Mouse (Mus musculus): ENCODE results near the gene Rai1. TPM values are rescaled to one million over a fixed set of nuclear protein-coding genes. Genes with fewer than 3 reads are reported as not detected.

The Rai1 gene
- total RNA-seq, 2 experiments from 2014 or later = 61.9 to 68.5 TPM

GRCm38 (mm10) chr11:60225874-60226273 lies 121.1 kb downstream of the Rai1 start:
- intact Hi-C loops (cut with DNase I) = no loop called here
- DNase-seq (ENCODE audit: extremely low spot score in 1 of 2, low spot score in 2 of 2) = no peak

DNA sequence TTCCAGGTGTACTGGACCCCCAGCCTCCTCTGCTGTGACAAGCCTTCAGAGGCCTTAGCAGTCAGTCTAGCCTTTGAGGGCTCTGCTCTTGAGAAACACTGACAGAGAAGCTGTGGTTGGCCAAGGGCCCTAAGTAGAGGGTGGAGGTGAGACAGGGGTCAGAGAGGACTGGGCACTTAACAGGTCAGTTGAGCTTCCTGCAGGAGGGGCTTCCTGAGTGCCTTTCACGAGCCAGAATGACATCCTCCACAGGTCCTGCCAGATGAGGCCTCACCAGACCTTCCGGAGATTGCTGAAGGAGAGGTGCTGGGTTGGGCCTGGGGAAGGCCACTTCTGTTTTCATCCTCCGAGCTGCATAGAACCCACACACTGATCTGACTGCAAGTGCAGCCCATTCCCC lies 123.7 kb downstream of the Rai1 start:
- no peak for DNase-seq (ENCODE audit: extremely low spot score in 1 of 2, low spot score in 2 of 2)
- intact Hi-C loops (cut with DNase I) = no loop called here

- intact Hi-C loops (cut with DNase I) = no loop called here
- no peak for DNase-seq (ENCODE audit: extremely low spot score in 1 of 2, low spot score in 2 of 2)
These were observed 125.0 kb downstream of the Rai1 start for GRCm38 (mm10) chr11:60229821-60230220.

DNA sequence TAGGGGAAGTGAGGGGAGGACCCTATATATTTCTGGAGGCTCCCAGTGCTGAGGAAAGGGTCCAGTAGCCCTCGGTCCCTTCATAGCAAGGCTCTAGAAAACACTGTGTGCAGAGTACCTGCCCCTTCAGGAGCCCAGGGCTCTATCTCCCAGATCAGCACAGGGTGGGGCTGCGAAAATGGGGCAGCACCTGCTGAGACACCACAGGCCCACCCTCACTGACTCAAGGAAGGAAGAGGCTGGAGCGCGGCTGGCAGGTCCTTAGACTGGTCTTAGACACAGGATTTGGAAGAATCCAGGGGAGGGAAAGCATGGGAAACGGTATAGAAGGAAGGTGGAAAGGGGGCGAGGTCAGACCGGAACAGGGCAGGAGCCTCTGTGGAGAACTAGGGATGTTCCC lies 125.7 kb downstream of the Rai1 start:
- intact Hi-C loops (cut with DNase I) = no loop called here
- no peak for DNase-seq (ENCODE audit: extremely low spot score in 1 of 2, low spot score in 2 of 2)

DNA sequence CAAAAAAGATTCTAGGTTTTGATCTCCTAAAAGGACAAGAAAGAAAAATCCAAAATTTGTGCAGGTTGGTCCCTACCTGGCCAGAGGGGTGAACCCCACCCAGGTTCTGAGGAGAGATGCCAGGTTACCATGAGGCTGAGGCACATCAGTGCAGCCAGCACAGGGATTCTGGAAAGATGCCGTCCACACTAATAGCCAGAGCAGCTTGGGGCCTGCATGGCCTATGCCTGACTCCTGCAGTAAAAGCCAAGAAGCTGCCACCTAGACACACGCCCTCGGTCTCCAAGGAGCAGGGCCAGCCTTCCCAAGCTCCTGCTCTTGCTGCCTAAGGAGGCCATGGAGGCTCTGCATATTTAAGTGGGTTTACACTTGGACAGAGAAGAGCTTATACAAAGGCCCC lies 126.5 kb downstream of the Rai1 start:
- no peak for DNase-seq (ENCODE audit: extremely low spot score in 1 of 2, low spot score in 2 of 2)
- intact Hi-C loops (cut with DNase I) = no loop called here

DNA sequence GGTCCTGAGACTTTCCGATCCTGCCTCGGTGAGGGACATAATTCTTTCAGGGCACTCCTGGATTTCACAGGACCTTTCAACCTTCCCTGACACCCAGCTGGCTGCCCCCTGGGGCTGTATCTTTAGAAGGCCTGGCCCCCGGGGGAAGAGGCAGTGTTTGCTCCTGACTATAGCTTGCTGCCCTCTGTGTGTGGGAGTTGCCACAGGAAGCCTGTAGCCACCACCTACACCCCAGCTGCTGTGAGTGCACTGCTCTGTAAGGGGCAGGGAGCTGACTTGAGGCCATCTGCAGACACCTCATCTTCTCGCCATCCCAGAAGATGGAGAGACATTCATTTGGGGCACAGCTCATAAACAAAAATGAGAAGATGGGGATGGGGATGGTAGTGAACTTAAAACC lies 127.1 kb downstream of the Rai1 start:
- intact Hi-C loops (cut with DNase I) = no loop called here
- no peak for DNase-seq (ENCODE audit: extremely low spot score in 1 of 2, low spot score in 2 of 2)

DNA sequence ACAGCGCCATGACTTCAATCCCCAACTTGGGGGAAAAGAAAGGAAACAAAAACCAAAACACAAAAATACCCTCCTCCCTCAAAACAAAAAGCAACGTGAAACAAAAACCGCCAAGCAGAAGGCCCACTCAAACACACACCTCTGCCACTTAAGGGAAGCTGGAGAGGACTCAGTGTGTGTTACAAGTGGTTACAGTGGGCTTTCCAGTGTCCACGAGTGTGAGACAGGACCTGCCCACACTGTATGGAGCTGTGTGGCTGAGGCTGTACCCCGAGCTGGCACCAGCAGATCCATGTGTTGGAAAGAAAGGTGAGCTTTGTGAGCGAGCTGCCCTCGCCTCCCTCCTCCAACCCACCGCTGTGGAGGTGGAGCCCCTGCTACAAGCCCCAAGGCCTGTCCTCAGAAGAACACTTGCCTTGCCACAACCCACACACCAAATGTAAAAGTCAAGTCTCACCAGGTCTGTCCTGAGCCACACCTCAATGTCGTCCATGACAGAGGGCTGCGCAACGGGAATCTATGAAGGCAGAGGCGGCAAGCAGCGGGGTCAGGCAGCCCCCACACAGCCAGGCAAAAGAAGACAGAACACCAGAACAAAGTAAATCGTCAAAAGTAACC lies 127.7 kb downstream of the Rai1 start:
- DNase-seq (ENCODE audit: extremely low spot score in 1 of 2, low spot score in 2 of 2) = no peak
- intact Hi-C loops (cut with DNase I) = no loop called here

- DNase-seq (ENCODE audit: extremely low spot score in 1 of 2, low spot score in 2 of 2) = peak in 1 of 2 experiments; percentile 50
These were observed 128.4 kb downstream of the Rai1 start for GRCm38 (mm10) chr11:60233235-60233634.

DNA sequence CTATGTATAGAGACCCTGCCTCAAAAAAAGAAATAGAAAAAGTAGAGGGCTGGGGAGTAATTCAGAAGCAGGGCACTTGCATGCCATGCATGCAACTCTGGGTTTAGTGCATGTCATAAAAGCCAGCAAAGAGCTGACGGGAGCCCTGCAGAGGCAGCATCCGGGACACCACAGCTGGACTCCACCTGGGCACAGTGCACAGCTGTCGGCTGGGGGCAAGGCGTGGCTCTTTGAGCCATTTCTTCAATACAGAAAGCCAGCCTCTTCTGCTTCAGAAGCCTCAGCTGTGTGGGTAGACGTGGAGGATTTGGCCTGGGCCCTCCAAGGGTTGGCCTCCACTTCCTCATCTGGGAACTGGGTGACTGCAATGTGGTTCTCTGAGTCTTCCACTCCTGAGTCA lies 130.5 kb downstream of the Rai1 start:
- DNase-seq (ENCODE audit: extremely low spot score in 1 of 2, low spot score in 2 of 2) = no peak
- intact Hi-C loops (cut with DNase I) = no loop called here

More at GRCm38 (mm10) chr11:60233235-60233634, 128.4 kb downstream of the Rai1 start:
- intact Hi-C loops (cut with DNase I) = no loop called here

DNA sequence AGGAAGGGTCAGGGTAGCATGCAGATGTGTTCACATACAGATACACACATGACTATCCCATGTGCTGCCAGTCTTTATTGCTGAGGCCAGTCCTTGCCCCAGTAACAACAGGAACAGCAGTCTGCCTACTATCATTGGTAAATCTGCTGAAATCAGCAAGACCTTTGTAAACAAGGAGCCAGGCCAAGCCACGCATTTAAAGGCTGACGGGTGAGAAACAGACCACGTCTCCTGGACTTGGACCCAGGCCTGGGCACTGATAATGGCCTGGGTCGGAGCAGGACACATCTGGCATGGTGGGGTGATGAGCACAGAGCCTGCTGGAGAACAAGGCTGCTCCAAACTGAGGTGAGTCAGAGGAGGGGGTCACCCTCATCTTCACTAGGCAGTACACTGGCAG lies 135.7 kb downstream of the Rai1 start:
- intact Hi-C loops (cut with DNase I) = no loop called here
- DNase-seq (ENCODE audit: extremely low spot score in 1 of 2, low spot score in 2 of 2) = no peak

- DNase-seq (ENCODE audit: extremely low spot score in 1 of 2, low spot score in 2 of 2) = no peak
- intact Hi-C loops (cut with DNase I) = no loop called here
These were observed 139.8 kb downstream of the Rai1 start for GRCm38 (mm10) chr11:60244503-60245143.

DNA sequence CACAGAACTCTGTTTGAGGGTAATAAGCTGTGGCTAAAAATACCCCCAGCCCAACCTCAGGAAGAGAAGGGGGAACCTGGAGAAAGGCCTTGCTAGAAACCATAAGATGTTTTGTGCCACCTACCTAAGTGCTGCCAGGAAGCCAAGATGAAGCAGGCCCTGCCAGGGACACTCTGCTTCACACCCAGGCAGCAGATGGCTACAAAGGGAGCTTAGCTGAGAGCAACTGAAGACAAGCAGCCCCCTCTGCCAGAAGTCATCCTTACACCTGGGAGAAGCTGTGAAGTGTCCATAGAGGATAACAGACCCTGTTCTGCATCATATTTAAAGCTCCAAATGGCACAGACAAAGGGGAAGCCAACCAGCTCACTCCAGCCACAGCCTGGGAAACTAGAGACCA lies 141.3 kb downstream of the Rai1 start:
- intact Hi-C loops (cut with DNase I) = no loop called here
- DNase-seq (ENCODE audit: extremely low spot score in 1 of 2, low spot score in 2 of 2) = no peak

DNA sequence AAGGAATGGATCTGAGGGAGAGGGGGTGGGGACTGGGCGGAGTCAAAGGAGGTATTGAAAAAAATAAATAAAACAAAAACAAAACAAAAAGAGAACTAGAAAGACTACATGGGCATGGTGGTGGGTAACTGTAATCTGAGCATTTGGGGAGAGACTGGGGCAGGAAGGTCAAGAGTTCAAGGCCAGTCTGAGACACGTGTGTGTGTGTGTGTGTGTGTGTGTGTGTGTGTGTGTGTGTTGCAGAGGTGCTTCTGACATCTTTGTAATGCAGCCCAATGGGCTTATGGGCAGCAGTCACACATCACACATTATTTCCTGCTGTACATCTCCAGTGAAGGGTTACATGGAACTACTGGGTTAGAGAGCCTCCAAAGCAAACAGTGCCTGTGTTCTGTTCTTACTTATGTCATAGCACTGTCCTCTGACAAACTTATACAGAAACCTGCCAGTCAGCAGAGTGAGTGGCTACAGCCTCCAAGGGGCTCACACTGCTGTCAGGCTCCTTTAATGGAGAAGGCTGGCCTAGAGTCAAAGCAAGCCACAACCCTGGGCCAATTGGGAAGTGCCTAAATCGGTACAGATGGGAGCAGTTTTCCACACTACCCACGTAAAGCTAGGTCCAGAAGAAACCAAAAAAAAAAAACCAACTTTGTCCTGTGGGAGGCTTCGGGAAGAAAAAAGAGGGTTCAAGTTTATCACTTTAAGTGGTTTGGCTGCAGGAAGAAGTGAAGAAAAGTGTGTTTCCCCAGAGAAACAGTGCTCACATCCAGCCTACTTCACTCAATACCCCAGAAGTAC lies 143.1 kb downstream of the Rai1 start:
- intact Hi-C loops (cut with DNase I) = no loop called here
- DNase-seq (ENCODE audit: extremely low spot score in 1 of 2, low spot score in 2 of 2) = no peak

Small RNA genes within 50 kb of the gene (microRNA-seq; reads per million reads assigned to microRNA genes)
- gene Mir6921 (not detected), gene Mir6922 (not detected)

Other genes starting within 250 kb of the Rai1 start
- 10 to 100 TPM; 29.3 to 29.9 TPM for gene Med9, start 156.8 kb upstream of the Rai1 start, total RNA-seq (2021)
- gene Rasd1, start 140.1 kb upstream of the Rai1 start, total RNA-seq (2021) = 1 to 10 TPM; 2.4 to 4.6 TPM
- gene Pemt, start 58.5 kb upstream of the Rai1 start, total RNA-seq (2021) = 1 to 10 TPM; 6.7 to 8.0 TPM
- gene Srebf1, start 117.6 kb downstream of the Rai1 start, total RNA-seq (2021) = 10 to 100 TPM; 41.5 to 43.0 TPM
- 100 to 1,000 TPM; 132 to 133 TPM for gene Tom1l2, start 247.9 kb downstream of the Rai1 start, total RNA-seq (2021)
- 1 to 10 TPM; 5.2 to 7.3 TPM for gene Drc3, start 248.3 kb downstream of the Rai1 start, total RNA-seq (2021)